Mouse (Mus musculus) erythroblast, embryonic 14.5 days (primary cell): ENCODE data around the gene Btbd2. TPM values are rescaled to one million over a fixed set of nuclear protein-coding genes. Genes with fewer than 3 reads are reported as not detected.
A peak's percentile ranks its signal among the peaks of the same experiment; 100 is the strongest.

Experiments used
- H3K27me3 ChIP-seq: 2 replicates; pipeline ENCODE4 v1.6.1; 2012; ENCODE audit warnings: inconsistent platforms; ENCODE audit not compliant: control insufficient read depth
- H3K36me3 ChIP-seq: 2 replicates; pipeline ENCODE4 v1.6.1; 2012; ENCODE audit warnings: mild to moderate bottlenecking, inconsistent platforms; ENCODE audit not compliant: control insufficient read depth
- H3K4me1 ChIP-seq: 2 replicates; pipeline ENCODE4 v1.6.1; 2012; ENCODE audit warnings: inconsistent platforms; ENCODE audit not compliant: control insufficient read depth
- H3K4me3 ChIP-seq: replicated peaks from 2 replicates; pipeline ENCODE3; 2012; ENCODE audit warnings: moderate library complexity, mild to moderate bottlenecking, inconsistent platforms
- H3K9me3 ChIP-seq: 2 replicates; pipeline ENCODE4 v1.6.1; 2012; ENCODE audit warnings: low read length, inconsistent platforms, mixed read lengths; ENCODE audit not compliant: control insufficient read depth
- GATA1 ChIP-seq: IDR thresholded peaks from 2 replicates; pipeline ENCODE4 v1.6.1; 2012; ENCODE audit warnings: low read length, inconsistent platforms, mixed read lengths
- TAL1 ChIP-seq: IDR thresholded peaks from 3 replicates; pipeline ENCODE4 v1.6.1; 2012; ENCODE audit warnings: low read length, inconsistent platforms, mixed read lengths
- polyA plus RNA-seq: library from polyadenylated mRNA; stranded (reverse); fragments of >175 nt; gene quantifications from 2 replicates; pipeline ENCODE4 v1.2.3, GENCODE M21; 2012

Gene Btbd2
- polyA plus RNA-seq, 1 experiment, result 2.6 TPM

DNA sequence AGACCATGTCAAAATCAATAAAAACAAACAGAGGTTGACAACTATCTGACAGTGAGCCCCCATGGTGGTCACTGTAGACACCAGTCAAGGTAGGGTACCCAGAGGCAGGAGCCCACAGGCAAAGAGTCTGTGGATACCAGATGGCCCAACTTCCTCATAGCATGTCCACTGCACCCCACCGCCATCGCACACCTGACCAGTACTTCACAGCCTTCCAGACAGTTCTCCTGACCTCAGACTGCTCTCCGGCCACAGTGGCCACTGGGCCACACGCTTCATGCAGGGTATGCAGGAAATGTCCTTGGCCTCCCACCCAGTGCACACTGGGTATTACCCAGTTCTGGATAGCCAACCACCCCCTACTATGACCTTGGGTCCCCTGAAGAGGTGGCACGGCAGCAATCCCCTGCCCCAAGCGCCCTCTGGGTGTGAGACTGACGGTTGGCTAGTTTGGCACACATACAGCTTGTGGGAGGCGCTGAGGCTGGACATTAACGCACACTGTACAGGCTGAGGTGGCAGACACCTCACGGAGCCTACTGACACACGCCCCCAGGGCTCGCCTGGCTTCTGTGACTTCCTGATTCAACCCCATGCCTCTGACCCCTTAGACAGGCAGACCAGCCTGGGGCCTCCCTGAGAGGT is 36.7 kb upstream of the Btbd2 start:
- Histone ChIP-seq H3K27me3 (no peaks in the 10 kb centered on the region), H3K9me3 (no peaks in the 10 kb centered on the region), H3K4me1 (peaks cover 85% of the 10 kb centered on the region), H3K4me3 (no peak overlapping the region), H3K36me3 (peaks cover 92% of the 10 kb centered on the region)
- TF ChIP-seq TAL1 (no peak), GATA1 (no peak)

DNA sequence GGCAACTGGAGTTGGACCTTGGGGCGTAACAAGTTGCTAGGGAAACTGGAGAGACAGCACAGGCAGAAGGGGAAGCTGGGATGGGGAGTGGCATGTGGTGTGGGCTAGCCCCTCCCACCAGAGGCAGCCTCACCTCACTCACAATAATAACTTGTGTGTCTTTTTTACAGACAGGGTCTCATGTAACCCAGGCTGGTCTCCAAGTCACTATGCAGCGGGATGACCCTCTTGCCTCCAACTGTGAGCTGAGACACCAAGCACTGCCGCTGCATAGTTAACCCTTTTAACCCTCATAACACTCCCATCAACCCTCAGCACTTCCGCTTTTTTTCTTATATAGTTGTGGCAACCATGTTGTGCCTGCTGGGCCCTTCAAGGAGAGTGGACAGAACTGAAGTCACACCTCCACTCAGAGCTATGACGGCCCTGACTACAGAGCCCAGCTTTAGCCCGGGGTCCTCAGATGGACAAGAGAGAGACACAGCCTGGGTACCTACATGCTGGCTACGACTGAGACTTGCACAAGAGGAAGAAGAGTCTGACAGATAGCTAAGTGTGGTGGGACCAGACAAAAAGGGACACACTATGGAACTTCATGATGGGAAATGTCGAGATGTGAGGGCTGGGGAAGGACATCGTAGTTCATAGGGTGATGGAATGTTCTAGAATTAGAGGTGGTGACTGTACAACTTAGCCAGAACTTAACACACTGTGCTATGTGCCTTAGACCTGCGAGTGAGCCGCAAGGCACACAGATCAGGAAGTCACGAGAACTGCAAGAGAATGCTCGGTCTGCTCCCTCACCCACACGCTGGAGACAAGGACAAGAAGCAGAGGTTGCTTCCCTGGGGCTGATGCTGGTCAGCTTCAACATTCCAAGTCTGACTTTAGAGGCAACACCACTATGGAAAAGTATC is 35.6 kb upstream of the Btbd2 start:
- Histone ChIP-seq H3K27me3 (no peaks in the 10 kb centered on the region), H3K9me3 (no peaks in the 10 kb centered on the region), H3K4me3 (no peak overlapping the region), H3K36me3 (peaks cover 93% of the 10 kb centered on the region), H3K4me1 (peaks cover 77% of the 10 kb centered on the region)
- TF ChIP-seq GATA1 (no peak), TAL1 (no peak)

DNA sequence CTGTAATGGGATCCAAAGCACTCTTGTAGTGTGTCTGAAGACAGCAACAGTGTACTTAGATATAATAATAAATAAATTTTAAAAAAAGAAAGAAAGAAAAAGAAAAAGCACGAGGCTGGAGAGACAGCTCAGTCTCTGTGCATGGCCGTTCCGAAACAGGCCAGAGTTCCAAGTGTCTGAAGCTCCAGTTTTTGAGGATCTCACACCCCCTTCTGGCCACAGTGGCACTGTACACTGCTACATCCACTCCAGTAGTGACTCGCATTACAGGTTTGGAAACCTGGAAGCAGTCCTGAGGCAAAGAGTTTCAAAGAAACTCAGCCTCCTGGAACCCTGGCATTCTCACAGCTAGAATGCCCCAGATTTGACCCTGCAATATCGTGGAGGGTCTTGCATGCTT is 31.0 kb upstream of the Btbd2 start:
- no peaks in the 10 kb centered on the region for H3K27me3 ChIP-seq
- no peak for TF ChIP-seq TAL1
- H3K4me1 ChIP-seq, result peaks cover 78% of the 10 kb centered on the region
- no peaks in the 10 kb centered on the region for H3K9me3 ChIP-seq
- H3K36me3 ChIP-seq, result peaks cover 96% of the 10 kb centered on the region
- no peak overlapping the region for H3K4me3 ChIP-seq

DNA sequence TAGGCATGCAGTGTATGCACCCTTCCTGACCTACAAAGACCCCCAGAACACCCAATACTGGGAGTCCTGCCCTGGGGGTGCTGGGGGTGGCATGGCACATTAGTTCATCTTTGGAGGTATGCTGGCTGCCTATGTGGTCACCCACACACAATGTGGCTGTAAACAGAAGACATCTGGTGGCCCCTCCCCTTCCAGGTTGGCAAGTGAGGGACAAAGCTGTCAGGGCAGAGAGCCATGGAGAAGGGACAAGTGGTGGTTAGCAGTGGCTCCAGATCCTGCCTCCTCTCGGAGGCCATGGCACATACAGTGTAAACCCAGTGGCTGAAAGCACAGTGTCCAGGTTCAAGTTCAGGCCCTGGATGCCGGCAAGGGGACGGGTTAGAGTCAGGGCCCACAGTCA is 29.7 kb upstream of the Btbd2 start:
- Histone ChIP-seq H3K4me3 (no peak overlapping the region), H3K9me3 (no peaks in the 10 kb centered on the region), H3K27me3 (no peaks in the 10 kb centered on the region), H3K4me1 (peaks cover 71% of the 10 kb centered on the region), H3K36me3 (peaks cover 90% of the 10 kb centered on the region)
- TF ChIP-seq TAL1 (no peak), GATA1 (no peak)

DNA sequence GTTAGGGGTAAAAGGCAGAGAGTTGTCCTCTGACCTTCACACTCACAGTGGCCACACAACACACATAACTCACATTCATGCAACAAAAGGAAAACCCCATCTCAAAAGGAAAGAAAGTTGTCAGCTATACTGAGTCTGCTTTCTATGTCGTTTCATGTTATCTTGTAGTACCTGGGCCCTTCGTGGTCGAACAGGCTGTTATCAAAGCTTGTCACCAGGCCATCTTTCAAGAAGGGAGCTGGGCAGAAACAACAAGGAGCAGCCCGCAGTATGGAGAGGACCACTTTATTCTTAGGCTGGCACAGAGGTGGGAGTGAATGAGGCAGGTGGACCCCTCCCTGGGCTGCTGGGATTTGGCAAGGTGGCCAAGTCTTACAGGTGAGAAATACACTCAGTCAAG is 28.1 kb upstream of the Btbd2 start:
- Histone ChIP-seq H3K4me1 (peaks cover 62% of the 10 kb centered on the region), H3K36me3 (peaks cover 75% of the 10 kb centered on the region), H3K27me3 (no peaks in the 10 kb centered on the region), H3K9me3 (no peaks in the 10 kb centered on the region), H3K4me3 (peak overlapping the region; percentile 50)
- peak; percentile 75 for TF ChIP-seq GATA1
- peak; percentile 80 for TF ChIP-seq TAL1

DNA sequence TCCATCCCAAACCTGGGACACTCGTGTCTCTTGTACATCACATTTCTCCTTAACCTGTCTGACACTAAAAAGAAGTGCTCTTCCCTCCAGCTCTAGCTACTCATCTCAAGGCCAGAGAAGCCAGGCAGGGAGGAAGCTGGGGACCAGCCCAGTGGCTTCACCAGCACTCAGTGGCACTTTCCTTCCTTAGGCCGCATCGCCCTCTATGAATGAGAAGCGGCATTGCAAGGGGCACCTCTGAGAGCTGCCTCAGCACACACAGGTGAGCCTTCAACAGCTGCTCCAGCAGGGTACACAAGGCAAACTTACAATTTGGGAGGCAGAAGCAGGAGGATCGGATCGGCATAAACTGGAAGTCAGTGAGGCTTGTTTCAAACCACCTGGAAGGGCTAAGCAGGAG is 27.3 kb upstream of the Btbd2 start:
- H3K36me3 ChIP-seq, result peaks cover 71% of the 10 kb centered on the region
- H3K4me3 ChIP-seq, result peak overlapping the region; percentile 14
- peaks cover 66% of the 10 kb centered on the region for H3K4me1 ChIP-seq
- no peaks in the 10 kb centered on the region for H3K27me3 ChIP-seq
- no peaks in the 10 kb centered on the region for H3K9me3 ChIP-seq
- TF ChIP-seq TAL1, result no peak
- TF ChIP-seq GATA1, result no peak

DNA sequence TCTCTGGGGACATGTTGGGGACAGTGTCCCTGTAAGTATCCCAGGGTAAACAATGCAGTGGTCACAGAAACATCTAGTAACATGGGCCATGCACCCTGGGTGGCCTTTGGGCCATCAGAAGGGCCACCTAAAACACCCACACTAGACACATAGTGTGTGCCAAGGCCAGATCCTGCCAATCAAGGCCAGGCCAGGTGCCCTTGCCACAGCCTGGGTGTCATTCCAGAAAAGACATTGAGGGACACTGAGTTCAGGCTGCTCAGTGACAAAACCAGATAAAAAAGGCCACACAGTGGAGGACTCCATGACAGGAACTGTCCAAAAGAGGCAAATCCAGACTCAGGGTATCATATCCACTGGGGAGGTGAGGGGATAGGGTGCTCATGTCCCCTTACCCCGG is 26.8 kb upstream of the Btbd2 start:
- Histone ChIP-seq H3K36me3 (peaks cover 66% of the 10 kb centered on the region), H3K4me1 (peaks cover 72% of the 10 kb centered on the region), H3K4me3 (no peak overlapping the region)

DNA sequence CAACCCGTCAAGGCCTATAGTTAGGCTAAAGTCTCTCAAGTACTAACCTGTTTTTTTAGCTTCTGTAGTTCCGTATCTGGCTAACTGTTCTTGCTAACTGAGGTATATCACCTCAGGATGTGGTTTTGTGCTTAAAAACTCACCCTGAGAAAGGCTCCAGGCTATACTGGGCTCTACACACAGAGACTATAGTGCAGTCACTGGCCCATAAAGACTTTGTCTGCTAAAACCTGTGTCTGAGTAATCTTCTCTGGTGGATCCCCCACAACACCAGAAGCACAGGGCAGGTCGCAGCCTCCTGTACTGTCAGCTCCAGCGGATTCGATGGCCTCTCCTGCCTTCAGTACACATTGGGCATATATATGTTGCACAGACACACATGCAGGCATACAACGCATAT is 25.1 kb upstream of the Btbd2 start:
- TF ChIP-seq TAL1 (no peak), GATA1 (no peak)
- Histone ChIP-seq H3K36me3 (peaks cover 52% of the 10 kb centered on the region), H3K9me3 (no peaks in the 10 kb centered on the region), H3K27me3 (no peaks in the 10 kb centered on the region), H3K4me3 (no peak overlapping the region), H3K4me1 (peaks cover 81% of the 10 kb centered on the region)

More for the DNA sequence above, 26.8 kb upstream of the Btbd2 start:
- Histone ChIP-seq H3K27me3 (no peaks in the 10 kb centered on the region), H3K9me3 (no peaks in the 10 kb centered on the region)
- no peak for TF ChIP-seq TAL1
- TF ChIP-seq GATA1, result no peak

DNA sequence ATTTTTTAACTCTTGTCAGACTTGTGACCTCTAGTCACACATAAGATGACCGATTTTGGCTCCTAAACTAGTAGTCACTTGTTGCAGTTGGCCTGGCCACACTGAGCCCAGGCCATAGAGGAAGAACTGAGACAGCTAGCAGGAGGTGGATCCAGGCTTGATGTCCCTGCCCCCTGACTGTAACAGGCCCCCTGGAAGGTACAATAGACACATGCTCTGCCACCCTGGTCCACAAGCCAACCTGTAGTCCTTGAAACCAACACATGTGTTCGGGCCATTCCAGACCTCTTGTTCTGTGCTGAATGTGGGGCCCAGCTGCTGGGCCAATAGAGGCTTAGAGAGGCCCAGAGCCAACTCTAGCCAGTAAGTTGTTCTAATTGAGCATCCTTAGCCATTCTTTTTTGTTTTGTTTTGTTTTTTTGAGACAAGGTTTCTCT is 23.4 kb upstream of the Btbd2 start:
- no peak for TF ChIP-seq GATA1
- no peak for TF ChIP-seq TAL1
- Histone ChIP-seq H3K36me3 (peaks cover 35% of the 10 kb centered on the region), H3K4me1 (peaks cover 75% of the 10 kb centered on the region), H3K27me3 (no peaks in the 10 kb centered on the region), H3K9me3 (no peaks in the 10 kb centered on the region), H3K4me3 (no peak overlapping the region)
